Mouse (Mus musculus): ENCODE data around the gene Anapc11. TPM values are rescaled to one million over a fixed set of nuclear protein-coding genes. Genes with fewer than 3 reads are reported as not detected.

Anapc11 gene
- total RNA-seq, 2 experiments from 2014 or later: 73.1 to 86.4 TPM

DNA sequence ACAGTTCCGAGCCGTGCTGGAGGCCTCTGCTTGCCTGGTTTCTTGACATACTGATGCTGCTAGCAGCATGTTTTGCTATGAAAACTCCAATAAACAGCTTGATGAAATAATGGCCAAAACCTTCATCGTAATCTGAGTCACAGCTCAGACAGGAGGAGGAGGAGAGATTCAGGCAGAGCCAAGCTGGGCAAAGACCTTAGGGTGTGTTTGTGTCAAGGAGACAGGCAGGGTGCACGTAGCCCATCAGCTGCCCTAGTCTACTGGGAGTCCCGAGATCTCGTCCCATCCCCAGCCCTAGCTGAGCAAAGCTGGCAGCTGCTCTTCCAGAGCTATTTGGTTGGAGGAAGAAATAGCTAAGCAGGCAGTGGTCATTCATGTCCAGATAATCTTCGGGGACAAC, 7.4 kb downstream of the Anapc11 start:
- no peak for DNase-seq

DNA sequence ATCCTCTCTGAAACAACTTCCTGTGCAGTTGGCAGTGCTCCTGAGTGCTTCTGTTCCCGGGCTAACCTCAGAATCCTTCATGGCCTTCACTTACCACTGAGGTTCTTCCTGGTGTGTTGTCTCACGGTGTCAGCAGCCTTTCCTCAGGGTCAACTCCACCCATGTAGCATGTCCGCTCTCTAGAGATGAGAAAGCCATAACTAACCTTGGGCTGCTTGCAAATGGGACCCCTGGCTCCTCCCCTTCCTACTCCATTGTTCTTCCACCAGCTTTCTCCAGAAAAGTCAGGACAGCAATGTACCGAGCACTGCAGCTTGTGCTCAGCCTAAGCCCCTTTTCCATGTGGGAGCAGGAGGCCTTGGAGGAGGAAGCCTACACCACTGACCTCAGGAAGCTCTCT, 8.5 kb downstream of the Anapc11 start:
- DNase-seq: no peak

DNA sequence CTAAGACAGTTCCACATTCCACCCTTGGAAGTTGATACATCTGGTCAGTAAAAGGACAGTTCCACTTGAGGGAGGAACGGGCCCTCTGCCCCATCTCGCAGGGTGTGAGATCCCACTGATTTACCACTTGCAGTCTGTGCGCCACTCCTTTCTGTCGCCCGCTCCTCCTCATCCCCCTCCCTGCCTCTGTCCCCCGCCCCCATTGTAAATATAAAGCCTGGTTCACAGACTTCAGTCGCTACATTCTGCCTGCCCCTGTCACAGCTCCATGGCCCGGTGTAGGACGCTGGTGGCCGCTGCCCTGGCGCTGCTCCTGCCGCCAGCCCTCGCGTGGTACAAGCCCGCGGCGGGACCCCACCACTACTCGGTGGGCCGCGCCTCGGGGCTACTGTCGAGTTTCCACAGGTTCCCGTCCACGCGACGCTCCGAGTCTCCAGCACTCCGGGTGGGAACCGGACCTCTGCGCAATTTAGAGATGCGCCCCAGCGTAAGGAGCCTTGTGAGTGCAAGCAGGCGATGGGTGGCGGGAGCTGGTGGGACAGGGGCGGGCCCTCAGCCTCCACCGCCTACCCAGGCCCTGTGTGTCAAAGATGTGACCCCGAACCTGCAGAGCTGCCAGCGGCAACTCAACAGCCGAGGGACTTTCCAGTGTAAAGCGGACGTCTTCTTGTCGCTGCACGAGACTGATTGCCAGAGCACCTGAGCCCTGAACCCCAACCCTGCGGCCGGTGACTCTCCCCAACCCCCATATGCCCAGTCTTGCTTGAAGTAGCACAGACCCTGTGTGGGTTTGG, 10.2 kb downstream of the Anapc11 start, which contains the start of gene Npb:
Gene Npb, plus strand, starts transcription at position 237 of the 794 bp plus-strand sequence.
- no peak for DNase-seq

DNA sequence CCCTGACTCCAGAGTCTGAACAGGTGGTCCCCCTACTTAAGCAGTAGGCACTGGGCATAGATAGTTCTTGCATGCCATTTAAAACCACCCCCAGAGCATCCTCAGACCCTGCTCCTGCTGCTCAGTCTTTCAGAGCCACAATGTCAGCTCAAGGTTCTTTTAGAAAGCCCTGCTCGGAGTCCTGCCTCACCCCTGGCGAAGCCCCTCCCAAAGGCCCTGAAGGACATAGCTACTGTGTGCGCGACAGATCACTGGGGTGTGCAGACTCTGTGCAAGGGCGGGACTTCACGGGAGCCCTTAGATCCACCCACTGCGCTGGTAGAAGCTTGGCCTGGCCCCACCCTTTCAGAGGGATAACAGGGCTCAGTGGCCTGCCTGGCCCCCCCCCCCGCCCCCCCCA, 11.0 kb downstream of the Anapc11 start:
- DNase-seq: peak; percentile 63

DNA sequence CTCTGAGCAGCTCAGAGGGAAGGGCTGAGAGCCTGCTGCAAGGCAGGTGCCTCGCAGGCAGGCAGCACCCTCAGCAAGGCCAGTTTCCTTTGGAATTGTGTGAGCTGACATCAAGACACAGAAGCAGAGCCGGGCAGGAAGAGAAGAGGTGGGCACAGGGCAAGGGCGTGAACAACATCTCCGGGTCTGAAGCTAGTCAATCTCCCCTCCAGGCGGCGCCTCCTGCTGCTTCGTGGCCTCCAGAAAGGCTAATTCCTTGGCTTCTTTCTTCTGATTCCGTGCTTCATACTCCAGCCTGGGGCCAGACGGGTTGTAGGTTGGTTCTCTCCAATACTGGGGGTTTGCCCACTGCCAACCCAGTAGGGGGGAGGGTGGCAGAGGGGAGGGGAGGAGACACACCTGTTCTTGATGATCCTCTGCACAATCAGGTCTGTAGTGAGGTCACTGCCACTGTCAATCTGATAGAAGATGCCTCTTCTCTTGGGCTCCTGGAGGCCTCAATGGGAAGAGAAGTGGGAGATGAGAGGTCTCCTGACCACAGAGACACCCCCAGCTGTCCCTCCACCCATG, 12.3 kb downstream of the Anapc11 start:
- no peak for DNase-seq

DNA sequence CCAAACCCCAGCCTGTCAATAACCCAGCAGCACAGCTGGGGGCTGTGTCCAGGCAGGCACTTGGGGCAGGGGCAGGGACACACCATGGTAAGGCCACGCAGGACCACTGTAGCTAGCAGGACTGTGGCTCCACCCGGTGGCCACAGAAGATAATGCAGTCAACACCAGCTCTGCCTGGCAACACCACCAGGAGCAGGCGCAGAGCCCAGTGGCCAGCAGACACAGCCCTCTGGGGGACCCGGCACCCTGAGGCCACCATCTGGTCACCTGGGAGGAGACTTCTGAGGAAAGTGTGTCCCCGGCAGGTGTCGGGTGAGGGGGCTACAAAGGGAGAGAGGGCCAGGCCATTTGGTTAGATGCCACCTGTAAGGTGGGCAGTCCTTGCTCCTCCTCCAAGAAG, 14.5 kb downstream of the Anapc11 start:
- peak; percentile 87 for DNase-seq

DNA sequence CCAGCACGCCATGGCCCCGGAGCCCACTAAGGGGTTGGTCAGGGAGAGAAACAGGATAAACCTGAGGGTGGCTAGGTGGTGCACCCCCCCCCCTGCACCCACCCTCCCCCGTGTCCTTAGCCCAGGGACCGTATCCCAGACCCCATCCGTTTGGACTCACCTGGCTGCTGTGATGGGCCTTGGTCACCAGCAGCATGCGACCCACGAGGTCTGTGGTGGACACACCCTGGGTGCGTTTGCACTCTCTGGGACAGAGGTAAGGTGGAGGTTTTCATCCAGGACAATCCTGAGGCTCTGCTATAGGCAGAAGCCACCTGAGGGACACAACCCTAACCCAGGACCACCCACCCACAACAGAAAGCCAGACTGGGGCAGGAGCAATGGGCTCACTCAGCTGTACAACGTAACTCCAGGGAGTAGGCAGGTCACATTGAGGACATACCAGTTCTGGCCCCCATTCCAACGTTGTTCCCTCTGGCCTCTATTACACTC, 15.3 kb downstream of the Anapc11 start:
- DNase-seq: no peak

DNA sequence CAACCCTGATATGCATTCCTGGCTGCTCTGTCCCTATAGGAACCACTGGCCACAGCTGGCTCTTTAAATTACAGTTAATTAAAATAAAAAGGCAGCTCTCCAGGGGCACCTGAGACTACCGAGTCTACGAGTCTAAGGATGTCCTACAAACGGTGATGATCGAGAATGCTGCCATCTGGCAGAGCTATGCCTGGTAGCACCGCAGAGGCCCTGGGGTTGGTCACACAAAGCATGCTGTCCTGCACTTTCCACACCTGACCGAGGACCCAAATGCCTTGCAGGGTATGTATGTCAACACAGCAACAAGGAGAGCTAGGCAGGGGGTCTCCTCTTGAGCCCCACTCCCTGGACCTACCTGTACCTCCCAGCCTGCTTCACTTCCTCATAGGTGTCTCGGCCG, 15.8 kb downstream of the Anapc11 start:
- no peak for DNase-seq

DNA sequence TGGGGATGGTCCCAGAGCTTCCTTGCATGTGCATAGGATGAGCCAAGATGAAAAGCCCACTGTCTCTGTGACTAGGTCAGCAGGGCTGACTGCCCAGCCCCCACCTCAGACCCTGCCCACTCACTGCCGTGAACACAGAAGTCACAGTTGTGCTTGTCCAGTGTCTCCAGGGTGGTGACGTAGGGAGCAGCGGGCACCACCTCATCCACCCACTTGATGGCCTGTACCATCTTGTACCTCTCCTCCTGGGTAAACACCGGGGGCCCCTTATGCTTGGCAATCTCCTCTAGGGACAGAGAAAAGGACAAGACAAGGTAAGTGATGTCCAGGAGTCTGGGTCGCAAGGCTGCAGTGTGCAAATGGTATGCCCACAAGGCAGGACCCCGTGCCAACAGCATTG, 16.9 kb downstream of the Anapc11 start:
- no peak for DNase-seq

DNA sequence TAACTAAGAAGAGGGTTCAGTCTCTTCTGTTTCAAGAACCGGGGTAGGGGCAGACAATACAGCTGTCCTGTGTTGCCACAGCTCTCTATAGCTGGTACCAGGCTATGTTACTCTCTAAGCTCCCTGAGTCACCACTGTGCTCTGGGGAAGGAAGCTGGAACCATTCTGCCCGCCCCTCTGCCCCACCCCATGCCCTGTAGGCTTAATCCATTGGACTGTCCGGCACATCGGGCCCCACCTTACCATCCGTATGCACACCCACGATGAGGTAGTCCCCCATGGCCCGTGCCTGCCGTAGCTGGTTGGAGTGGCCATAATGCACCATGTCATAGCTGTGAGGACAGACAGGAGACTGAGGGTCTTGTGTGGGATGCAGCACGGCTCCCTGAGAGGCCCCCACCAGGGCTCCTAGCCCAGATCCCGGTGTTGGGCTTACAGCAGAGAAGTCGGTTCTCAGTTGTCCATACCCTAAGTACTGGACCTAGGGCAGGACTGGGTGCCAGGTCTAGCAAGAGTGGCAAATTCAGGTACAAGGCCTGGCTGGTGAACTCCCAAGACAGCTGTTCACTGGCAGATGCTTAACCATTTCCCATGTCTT, 17.5 kb downstream of the Anapc11 start:
- no peak for DNase-seq

DNA sequence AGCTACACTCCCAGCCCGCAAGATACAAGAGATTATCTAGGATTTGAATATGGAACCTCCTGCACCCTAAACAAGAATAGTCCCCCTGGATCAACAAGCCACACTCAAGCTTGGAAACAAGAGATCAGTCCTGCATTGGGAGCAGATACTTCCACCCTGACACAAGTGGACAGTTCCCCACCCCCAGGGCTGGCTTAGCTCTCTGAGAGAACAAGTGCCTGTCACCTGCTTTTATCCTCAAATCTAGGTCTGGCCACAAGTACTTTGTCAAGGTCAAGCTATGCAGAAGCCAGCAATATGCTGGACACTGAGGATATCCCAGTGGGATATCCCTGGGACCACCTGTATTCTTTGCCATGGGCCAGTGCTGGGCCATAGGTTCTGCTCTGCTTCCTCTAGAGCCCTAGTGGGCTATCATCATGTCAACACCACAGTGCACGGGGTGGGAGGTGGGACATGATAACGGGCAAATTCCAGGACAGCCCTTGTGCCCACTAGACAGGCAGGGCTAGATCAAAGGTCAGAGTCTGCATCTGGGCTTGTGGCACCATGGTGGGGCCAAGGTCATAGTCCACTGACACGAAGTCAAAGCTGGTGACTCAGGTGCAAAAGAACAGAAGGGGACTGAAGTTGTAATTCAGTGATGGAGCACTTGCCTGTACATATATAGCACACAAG, 18.5 kb downstream of the Anapc11 start:
- no peak for DNase-seq

DNA sequence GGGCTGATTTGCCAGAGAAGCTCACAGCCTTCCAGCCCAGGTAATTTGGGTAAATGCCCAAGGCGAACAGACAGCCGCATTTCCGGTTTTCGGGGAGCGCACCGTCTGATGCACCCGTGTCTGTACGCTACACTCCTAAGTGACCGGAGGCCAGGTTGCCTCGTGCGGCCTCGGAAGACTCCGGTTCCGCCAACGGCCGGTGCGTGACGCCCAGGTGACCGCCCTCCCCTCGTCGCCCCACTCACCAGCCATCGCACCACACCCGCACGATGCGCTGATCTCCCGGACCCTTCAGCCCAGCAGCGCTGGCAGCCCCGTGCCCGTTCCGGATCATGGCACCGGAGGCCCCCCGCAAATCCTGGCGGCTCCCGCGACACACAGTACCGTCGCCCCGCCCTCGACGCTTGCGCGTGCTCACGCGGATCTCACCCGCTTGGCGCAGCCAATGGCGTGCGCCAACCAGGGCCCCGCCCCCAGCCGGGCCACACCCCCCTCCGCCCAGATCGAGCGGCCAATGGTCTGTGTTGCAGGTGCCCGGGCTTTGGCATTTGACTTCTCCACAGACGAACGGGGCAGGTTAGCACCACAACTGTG, 19.4 kb downstream of the Anapc11 start, which contains the start of gene Pcyt2:
Gene Pcyt2, minus strand, starts transcription at position 418 of the 594 bp plus-strand sequence.
- peak; percentile 96 for DNase-seq

DNA sequence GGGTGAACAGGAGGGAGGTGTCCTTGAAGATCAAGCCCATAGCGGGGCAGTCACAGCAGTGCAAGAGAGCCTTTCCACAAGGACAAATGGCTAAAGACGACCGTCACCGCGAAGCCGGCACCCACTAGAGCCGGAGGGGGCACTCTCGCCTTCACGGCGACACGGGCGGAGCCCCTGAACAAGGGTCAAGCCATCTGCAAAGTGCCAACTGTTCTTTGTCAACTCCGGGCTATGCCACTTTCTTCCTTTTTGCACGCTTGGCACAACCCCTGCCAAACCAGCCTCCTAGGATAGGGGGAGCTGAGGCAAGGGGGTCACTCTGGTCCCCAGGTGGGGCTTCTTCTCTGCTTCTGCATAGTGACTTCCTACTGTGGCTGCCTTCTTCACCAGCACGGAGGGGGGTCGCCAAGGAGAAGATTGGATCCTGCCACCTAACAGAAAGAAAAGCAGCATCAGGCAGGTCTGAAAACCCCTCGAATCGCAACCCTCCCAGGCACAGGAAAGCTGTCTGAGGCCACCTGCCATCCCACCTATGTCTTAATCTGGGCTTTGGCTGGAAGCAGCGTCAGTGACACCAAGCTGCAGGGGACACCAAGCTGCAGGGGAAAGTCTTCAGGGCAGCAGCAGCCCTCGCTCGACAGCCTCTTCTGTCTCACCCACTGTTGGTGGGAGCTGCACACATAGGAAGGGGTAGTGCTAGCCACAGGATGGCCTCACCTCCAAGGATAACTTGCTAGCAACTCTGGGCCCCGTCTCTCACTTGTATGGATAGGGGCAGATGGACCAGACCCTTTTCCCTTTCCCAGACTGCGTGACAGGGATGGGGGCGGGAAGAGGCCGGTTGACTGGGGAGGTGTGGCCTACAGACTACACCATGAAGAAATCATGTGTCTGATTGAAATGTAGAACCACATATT, 20.7 kb downstream of the Anapc11 start:
- no peak for DNase-seq

DNA sequence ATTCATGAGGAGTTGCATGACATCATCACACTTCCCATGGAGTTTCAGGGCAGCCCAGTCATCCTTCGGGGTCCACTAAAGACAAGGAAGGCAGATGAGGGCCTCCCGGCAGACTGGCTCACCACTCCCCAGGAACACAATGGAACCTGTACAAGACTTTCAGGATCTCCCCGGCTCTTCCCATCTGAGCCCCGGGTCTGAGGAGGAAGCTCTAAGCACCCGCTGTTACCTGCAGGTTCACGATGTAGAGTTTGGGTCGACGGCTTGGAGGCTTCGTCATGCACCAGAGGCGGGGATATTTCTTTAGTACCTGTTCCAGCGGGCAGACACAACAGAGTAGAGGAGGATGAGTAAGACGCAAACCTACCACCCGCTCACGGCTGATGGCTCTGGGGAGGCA, 22.0 kb downstream of the Anapc11 start:
- no peak for DNase-seq

DNA sequence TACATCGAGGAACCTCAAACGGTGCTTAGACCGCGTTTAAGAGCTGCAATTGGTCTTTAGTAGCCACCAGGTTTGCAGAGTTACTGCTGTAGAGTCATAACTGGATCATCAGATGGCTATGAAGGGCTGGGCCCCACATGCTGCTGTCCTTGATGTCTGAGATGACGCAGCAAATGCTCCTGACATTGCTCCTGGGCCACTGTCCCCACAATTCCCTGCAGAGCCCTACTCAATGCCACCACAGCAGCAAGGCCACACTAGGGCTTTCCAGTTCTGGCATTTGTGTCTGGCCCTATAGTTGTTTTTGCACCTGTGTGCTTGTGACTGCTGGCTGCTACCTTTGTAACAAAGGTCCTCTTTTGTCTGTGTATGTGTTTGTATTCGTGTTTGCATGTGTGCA, 24.6 kb downstream of the Anapc11 start:
- no peak for DNase-seq

DNA sequence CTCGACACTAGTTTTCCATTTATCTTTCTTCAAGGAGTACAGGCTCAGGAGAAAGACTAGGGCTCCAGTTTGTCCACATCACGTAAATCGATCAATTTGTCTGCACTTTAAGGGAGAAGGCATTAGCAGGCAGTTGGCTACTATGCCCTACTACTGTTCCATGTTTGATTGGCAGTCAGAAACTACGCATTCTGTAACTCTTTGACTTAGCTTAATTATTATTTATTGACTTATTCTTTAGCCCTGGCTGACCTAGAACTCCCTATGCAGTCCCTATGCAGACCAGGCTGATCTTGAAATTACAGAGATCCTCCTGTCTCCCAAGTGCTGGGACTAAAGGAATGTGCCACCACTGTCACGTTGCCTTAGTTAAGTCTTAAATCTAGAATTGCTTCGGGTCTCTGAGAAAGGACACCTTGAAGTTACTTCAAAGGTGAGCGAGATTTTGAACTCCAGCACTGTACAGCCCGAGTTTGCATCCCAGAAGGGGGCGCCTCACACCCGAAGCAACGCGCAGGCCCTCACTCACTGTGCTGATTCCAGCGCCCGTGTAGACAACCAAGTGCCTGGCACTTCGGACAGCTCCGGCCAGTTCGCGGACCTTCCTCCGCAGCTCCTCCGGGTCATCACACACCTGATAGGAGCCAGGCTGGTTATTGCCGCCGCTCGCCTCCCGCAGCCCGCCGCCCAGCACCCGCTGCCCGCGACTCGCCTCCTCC, 25.9 kb downstream of the Anapc11 start:
- peak; percentile 81 for DNase-seq

DNA sequence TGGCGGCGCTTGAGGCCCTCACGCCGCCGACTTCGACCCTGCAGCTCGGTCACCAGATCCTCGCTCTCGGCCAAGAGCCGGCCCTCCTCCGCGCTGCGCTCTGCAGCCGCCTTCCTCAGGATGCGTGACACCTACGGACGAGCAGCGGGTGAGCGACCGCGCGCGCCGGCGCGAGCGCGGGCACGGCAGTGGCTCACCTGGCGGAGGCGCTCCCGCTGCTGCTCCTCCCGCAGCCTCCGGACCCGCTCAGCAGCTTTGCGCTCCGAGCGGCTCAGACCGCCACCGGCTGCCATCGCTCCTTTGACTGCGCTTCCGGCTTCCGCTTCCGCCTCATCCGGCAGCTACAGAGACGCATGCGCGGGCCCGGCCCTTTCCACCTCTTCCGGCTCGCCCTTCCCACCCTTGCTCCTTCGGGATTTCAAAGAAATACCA, 26.5 kb downstream of the Anapc11 start:
- DNase-seq: peak; percentile 92

DNA sequence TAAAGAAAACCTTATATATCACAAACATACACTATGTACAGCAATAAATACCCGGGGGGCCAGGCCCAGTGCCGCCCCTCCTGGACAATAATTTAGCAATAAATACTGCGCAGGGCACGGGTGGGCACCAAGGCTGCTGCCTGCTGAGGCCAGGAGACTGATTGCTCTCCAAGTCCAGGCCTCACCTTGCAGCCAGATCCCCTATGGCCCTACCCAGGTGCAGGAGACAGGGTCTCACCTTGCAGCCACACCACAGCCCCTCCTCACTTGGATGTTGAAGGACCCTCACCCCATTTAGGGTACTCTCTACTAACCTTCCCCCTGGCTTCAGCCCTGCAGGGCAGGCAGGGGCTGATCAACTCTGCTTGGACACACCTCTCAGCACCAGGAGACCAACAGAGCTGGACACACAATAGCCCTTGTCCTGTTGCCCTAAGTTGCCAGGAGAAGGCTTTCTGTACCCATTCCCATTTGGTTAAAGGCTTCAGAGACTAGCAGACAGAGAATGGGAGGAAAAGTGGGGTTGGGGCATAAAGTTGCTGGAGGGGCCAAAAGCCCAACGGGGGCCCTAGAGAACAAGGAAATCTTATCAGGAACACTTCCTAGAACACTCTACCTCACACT, 27.0 kb downstream of the Anapc11 start, which contains the start of gene Sirt7:
Gene Sirt7, minus strand, starts transcription at position 89 of the 624 bp plus-strand sequence.
- no peak for DNase-seq

DNA sequence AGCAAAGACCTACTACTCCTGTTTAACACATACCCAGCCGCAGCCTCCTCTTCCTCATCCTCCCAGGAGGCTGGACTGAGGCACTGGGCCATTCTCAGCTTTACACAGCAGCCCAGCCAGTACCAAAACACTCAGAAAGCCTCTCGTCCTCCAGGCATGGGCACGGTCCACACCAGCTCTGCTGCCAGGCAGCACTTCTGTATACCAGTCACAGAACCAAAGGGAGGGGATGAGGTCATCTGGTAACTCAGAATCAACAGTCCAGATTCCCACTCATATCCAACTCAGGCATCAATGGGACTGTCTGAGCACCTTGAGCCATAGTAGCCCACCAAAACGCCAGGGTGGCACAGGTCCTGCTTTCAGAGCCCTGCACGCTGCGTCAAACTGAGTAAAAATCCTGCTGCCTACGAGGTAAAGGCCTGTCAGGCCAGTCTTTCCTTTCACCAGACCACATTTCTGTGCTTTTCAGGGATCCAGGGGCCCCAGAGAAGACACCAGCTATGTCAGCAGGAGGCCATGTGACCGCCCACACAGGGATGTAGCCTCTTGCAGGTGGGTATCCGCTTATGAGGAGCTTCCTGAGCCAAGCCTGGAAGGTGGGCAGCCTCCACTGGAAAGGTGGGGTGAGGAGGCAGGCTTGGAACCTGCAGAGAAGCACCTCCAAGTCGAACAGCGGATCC, 28.7 kb downstream of the Anapc11 start:
- no peak for DNase-seq
